1 mouse cellular context compared by ENCODE assay signal in genomic region chr8:80852412-80853165, GRCm38 (mm10).
A peak's percentile ranks its signal among the peaks of the same experiment; 100 is the strongest.
TF ChIP-seq lines count a peak whose summit lies in the region.

No protein-coding gene starts in this region.

TF ChIP-seq in CH12.LX, 34 proteins besides CTCF, POLR2A, EP300 and RAD21 (continued from another document):
- peak; percentile 63; the same call in 1 of the 2 replicates for TF ChIP-seq MAZ (IDR thresholded peaks at IDR 0.05; ENCODE audit: low read depth, low read length)
TF ChIP-seq in CH12.LX: peak in this region for 18.
